In genomic region chr13:110471526-110471925, GRCm38 (mm10) we compare ENCODE assay signal across 17 mouse cellular contexts.
"Had no signal": no experiment of that assay in that cellular context is flagged by ENCODE, and none has a peak within 500 bp of the region (broad histone marks: within the 10 kb centered on the region; RNA-seq: fewer than 3 reads in every experiment).

No protein-coding gene starts in this region.

- H3K4me1 ChIP-seq: midbrain, embryonic 12.5 days; neural tube, embryonic 15.5 days; stomach, embryonic 15.5 days had no signal

- H3K36me3 ChIP-seq: limb, embryonic 12.5 days; midbrain, embryonic 12.5 days; neural tube, embryonic 15.5 days; stomach, embryonic 15.5 days had no signal

- H3K27ac ChIP-seq: limb, embryonic 12.5 days; midbrain, embryonic 12.5 days; neural tube, embryonic 15.5 days; stomach, embryonic 15.5 days had no signal

- H3K27me3 ChIP-seq: limb, embryonic 12.5 days; midbrain, embryonic 12.5 days; neural tube, embryonic 15.5 days; stomach, embryonic 15.5 days had no signal

- H3K4me2 ChIP-seq: limb, embryonic 12.5 days; lung, embryonic 14.5 days; midbrain, embryonic 12.5 days; neural tube, embryonic 15.5 days; stomach, embryonic 15.5 days had no signal

- ATAC-seq: inflammation-experienced regulatory T-cells, adult 6 months; intestine, postnatal 0 days had no signal

- H3K9ac ChIP-seq: limb, embryonic 12.5 days; lung, embryonic 14.5 days; midbrain, embryonic 12.5 days; neural tube, embryonic 15.5 days; stomach, embryonic 15.5 days had no signal

- H3K9me3 ChIP-seq: limb, embryonic 12.5 days; midbrain, embryonic 12.5 days; neural tube, embryonic 15.5 days; stomach, embryonic 15.5 days had no signal

- H3K4me3 ChIP-seq: limb, embryonic 12.5 days; midbrain, embryonic 12.5 days; myocyte; neural tube, embryonic 15.5 days; stomach, embryonic 15.5 days had no signal

- DNase-seq: kidney, adult 8-10 months; kidney, postnatal 25 days; lung, embryonic 14.5 days; lung, postnatal 10 days; lung, postnatal 4 days; retina, postnatal 1 day; right cerebral cortex, postnatal 4 days; spleen, adult 18-20 months; thymus, adult 2 months; thymus, postnatal 25 days had no signal
